Mouse (Mus musculus): ENCODE results near the gene Pot1b. TPM values are rescaled to one million over a fixed set of nuclear protein-coding genes. Genes with fewer than 3 reads are reported as not detected.

Pot1b gene
- polyA plus RNA-seq, 2 experiments = 6.9 to 18.3 TPM

DNA sequence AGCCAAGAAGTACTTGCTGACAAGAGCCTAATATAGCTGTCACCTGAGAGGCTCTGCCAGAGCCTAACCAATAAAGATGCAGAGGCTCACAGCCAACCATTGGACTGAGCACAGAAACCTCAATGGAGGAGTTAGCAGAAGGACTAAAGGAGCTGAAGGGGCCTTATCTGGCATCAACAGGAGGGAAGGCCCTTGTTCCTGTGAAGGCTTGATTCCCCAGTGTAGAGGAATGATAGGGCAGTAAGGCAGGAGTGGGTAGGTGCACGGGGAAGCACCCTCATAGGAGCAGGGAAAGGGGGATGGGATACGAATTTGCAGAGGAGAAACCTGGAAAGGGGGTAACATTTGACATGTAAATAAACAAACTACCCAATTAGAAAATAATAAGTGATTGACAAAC lies 51.3 kb downstream of the Pot1b start:
- no peaks in the 10 kb centered on the region for H3K27me3 ChIP-seq (ENCODE audit: control insufficient read depth, insufficient read depth, low read length)
- ATAC-seq (ENCODE audit: low FRiP score, low read depth) (no peak), DNase-seq (ENCODE audit: low spot score) (no peak)
- H3K27ac ChIP-seq (replicated peaks; ENCODE audit: low read depth, low read length) = no peak overlapping the region
- no peak overlapping the region for H3K4me2 ChIP-seq (replicated peaks; ENCODE audit: low read depth, low read length, severe bottlenecking)
- WGBS = 93% methylated on average over 2 of the region's 2 CpGs
- peaks cover 19% of the 10 kb centered on the region for H3K36me3 ChIP-seq (ENCODE audit: control insufficient read depth, insufficient read depth, low read length)
- no peak overlapping the region for H3K4me3 ChIP-seq (replicated peaks; ENCODE audit: low read length)
- no peaks in the 10 kb centered on the region for H3K4me1 ChIP-seq (ENCODE audit: control insufficient read depth, insufficient read depth, low read length)
- no peak for TF ChIP-seq POLR2A (IDR thresholded peaks at IDR 0.05; ENCODE audit: borderline replicate concordance, extremely low read depth, insufficient read depth, insufficient read length)
- H3K9ac ChIP-seq (ENCODE audit: low read depth, low read length, severe bottlenecking) = no peak overlapping the region
- no peaks in the 10 kb centered on the region for H3K9me3 ChIP-seq (ENCODE audit: control insufficient read depth, low read length)

DNA sequence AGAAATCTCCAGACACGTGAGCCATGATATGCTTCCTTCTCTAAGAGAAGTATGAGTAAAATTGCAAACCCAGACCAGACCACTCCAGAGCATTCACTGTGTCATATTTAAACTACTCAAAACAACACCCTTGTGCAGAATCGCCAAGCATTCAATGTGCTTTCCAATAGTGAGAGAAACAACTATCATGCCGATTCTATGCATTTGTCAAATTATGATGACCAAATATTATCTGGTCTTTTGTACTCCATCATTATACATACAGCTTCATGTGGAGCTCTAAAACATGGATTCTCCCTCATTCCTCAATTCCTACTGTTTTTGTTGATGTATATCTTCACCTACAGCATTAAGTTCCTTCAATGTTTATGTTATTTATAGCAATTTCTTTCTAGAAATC lies 87.3 kb downstream of the Pot1b start, which contains the start of gene Vmn2r118:
TSS of gene Vmn2r118 (minus strand) at position 101 of the 400 bp plus-strand sequence.
- H3K36me3 ChIP-seq (ENCODE audit: control insufficient read depth, insufficient read depth, low read length) = no peaks in the 10 kb centered on the region
- H3K4me3 ChIP-seq (replicated peaks; ENCODE audit: low read length) = no peak within 1 kb of the TSS
- H3K4me1 ChIP-seq (ENCODE audit: control insufficient read depth, insufficient read depth, low read length) = no peaks in the 10 kb centered on the region
- no peaks in the 10 kb centered on the region for H3K9me3 ChIP-seq (ENCODE audit: control insufficient read depth, low read length)
- H3K4me2 ChIP-seq (replicated peaks; ENCODE audit: low read depth, low read length, severe bottlenecking) = no peak within 1 kb of the TSS
- no peaks in the 10 kb centered on the region for H3K27me3 ChIP-seq (ENCODE audit: control insufficient read depth, insufficient read depth, low read length)
- H3K27ac ChIP-seq (replicated peaks; ENCODE audit: low read depth, low read length) = no peak within 1 kb of the TSS
- WGBS = 81% methylated on average over 3 of the region's 3 CpGs
- no peak for ATAC-seq (ENCODE audit: low FRiP score, low read depth)
- no peak within 1 kb of the TSS for H3K9ac ChIP-seq (ENCODE audit: low read depth, low read length, severe bottlenecking)
- no peak for DNase-seq (ENCODE audit: low spot score)
- TF ChIP-seq POLR2A (IDR thresholded peaks at IDR 0.05; ENCODE audit: borderline replicate concordance, extremely low read depth, insufficient read depth, insufficient read length) = no peak

Other genes with a start within 250 kb of the Pot1b start
- gene Vmn2r118, start 87.4 kb downstream of the Pot1b start, polyA plus RNA-seq (2012; rRNA removed) = not detected in 2 replicates
- gene Vmn2r118, start 87.4 kb downstream of the Pot1b start, polyA plus RNA-seq (2014; fragmentation: Nextera tagmentation; extraction: Ambion mirVana) = not detected in 2 replicates
- gene Adgre4, start 37.4 kb upstream of the Pot1b start, polyA plus RNA-seq (2012; rRNA removed) = 0.18 and 0.19 TPM in 2 replicates
- gene Adgre4, start 37.4 kb upstream of the Pot1b start, polyA plus RNA-seq (2014; fragmentation: Nextera tagmentation; extraction: Ambion mirVana) = 0.26 and 0.33 TPM in 2 replicates
- 2.1 and 3.5 TPM in 2 replicates for gene Zfp119a, start 166.3 kb upstream of the Pot1b start, polyA plus RNA-seq (2012; rRNA removed)
- gene Zfp119a, start 166.3 kb upstream of the Pot1b start, polyA plus RNA-seq (2014; fragmentation: Nextera tagmentation; extraction: Ambion mirVana) = 10.3 and 11.4 TPM in 2 replicates
- 5.3 and 7.6 TPM in 2 replicates for gene Zfp959, start 179.5 kb upstream of the Pot1b start, polyA plus RNA-seq (2012; rRNA removed)
- gene Zfp959, start 179.5 kb upstream of the Pot1b start, polyA plus RNA-seq (2014; fragmentation: Nextera tagmentation; extraction: Ambion mirVana) = 11.1 and 12.1 TPM in 2 replicates
- gene Zfp119b, start 236.9 kb upstream of the Pot1b start, polyA plus RNA-seq (2012; rRNA removed) = 1.9 and 3.5 TPM in 2 replicates
- 7.1 and 8.3 TPM in 2 replicates for gene Zfp119b, start 236.9 kb upstream of the Pot1b start, polyA plus RNA-seq (2014; fragmentation: Nextera tagmentation; extraction: Ambion mirVana)
- 2.3 and 2.8 TPM in 2 replicates for gene Ebi3, start 240.0 kb upstream of the Pot1b start, polyA plus RNA-seq (2012; rRNA removed)
- gene Ebi3, start 240.0 kb upstream of the Pot1b start, polyA plus RNA-seq (2014; fragmentation: Nextera tagmentation; extraction: Ambion mirVana) = 1.7 and 2.2 TPM in 2 replicates
- 9.3 and 13.3 TPM in 2 replicates for gene Yju2, start 246.5 kb upstream of the Pot1b start, polyA plus RNA-seq (2012; rRNA removed)
- gene Yju2, start 246.5 kb upstream of the Pot1b start, polyA plus RNA-seq (2014; fragmentation: Nextera tagmentation; extraction: Ambion mirVana) = 16.7 and 19.2 TPM in 2 replicates

Measured in limb, embryonic 14.5 days (tissue).